Mouse (Mus musculus) bone marrow macrophage, adult 2 months (primary cell): ENCODE data around the gene Them4. TPM values are rescaled to one million over a fixed set of nuclear protein-coding genes. Genes with fewer than 3 reads are reported as not detected.

Source experiments
- H3K27ac ChIP-seq: 2 replicates; pipeline ENCODE4 v1.5.1; 2012; ENCODE audit warnings: low read depth, low read length; ENCODE audit not compliant: insufficient read depth
- H3K4me1 ChIP-seq: 2 replicates; pipeline ENCODE4 v1.6.1; 2012; ENCODE audit warnings: low read length; ENCODE audit not compliant: control insufficient read depth, insufficient read depth
- H3K4me3 ChIP-seq: 2 replicates; pipeline ENCODE4 v1.5.1; 2012; ENCODE audit warnings: mild to moderate bottlenecking, low read length, moderate library complexity; ENCODE audit not compliant: insufficient read depth
- CTCF ChIP-seq: IDR thresholded peaks from 2 replicates; pipeline ENCODE4 v1.5.1; 2012; ENCODE audit warnings: low read depth, mild to moderate bottlenecking, low read length, moderate library complexity
- POLR2A ChIP-seq: IDR thresholded peaks from 2 replicates; pipeline ENCODE4 v1.6.1; 2012; ENCODE audit warnings: mild to moderate bottlenecking, low read depth, low read length, borderline replicate concordance
- polyA plus RNA-seq: library from polyadenylated mRNA; stranded (reverse); fragments of >200 nt; gene quantifications from 2 replicates; pipeline ENCODE4 v1.2.4, GENCODE M21; 2012; ENCODE audit not compliant: missing spikeins, insufficient read depth, insufficient read length

Them4 gene
- polyA plus RNA-seq, 1 experiment, result 3.8 TPM

GRCm38 (mm10) chr3:94375146-94375545 lies 65.3 kb downstream of the Them4 start:
- H3K4me3 ChIP-seq, result no peak overlapping the region
- H3K4me1 ChIP-seq, result peaks cover 13% of the 10 kb centered on the region
- no peak overlapping the region for H3K27ac ChIP-seq
- no peak for TF ChIP-seq CTCF
- TF ChIP-seq POLR2A, result no peak

- TF ChIP-seq CTCF (no peak), POLR2A (no peak)
- H3K4me1 ChIP-seq, result peaks cover 13% of the 10 kb centered on the region
- H3K27ac ChIP-seq, result no peak overlapping the region
- no peak overlapping the region for H3K4me3 ChIP-seq
Measured at GRCm38 (mm10) chr3:94375861-94376260, 66.0 kb downstream of the Them4 start.

GRCm38 (mm10) chr3:94377028-94377923 lies 67.4 kb downstream of the Them4 start:
- Histone ChIP-seq H3K4me3 (no peak overlapping the region), H3K4me1 (peaks cover 13% of the 10 kb centered on the region), H3K27ac (no peak overlapping the region)
- no peak for TF ChIP-seq CTCF
- no peak for TF ChIP-seq POLR2A

GRCm38 (mm10) chr3:94379831-94380510 lies 70.1 kb downstream of the Them4 start:
- TF ChIP-seq CTCF (no peak), POLR2A (no peak)
- Histone ChIP-seq H3K4me1 (peaks cover 7% of the 10 kb centered on the region), H3K4me3 (no peak overlapping the region), H3K27ac (no peak overlapping the region)

Other genes with a start within 250 kb of the Them4 start
- gene Gm10697, start 237.4 kb upstream of the Them4 start, polyA plus RNA-seq, result not detected in 2 replicates
- not detected in 2 replicates for gene Gm10696, start 131.9 kb upstream of the Them4 start, polyA plus RNA-seq
- gene Gm5286, start 113.4 kb upstream of the Them4 start, polyA plus RNA-seq, result not detected in 2 replicates
- not detected in 2 replicates for gene Gm4778, start 46.1 kb upstream of the Them4 start, polyA plus RNA-seq
- gene Them5, start 32.0 kb downstream of the Them4 start, polyA plus RNA-seq, result not detected in 2 replicates
- gene C2cd4d, start 52.3 kb downstream of the Them4 start, polyA plus RNA-seq, result not detected in 2 replicates
- gene Rorc, start 62.7 kb downstream of the Them4 start, polyA plus RNA-seq, result not detected in 2 replicates
- gene Lingo4, start 88.4 kb downstream of the Them4 start, polyA plus RNA-seq, result not detected in 2 replicates
- gene Tdrkh, start 103.2 kb downstream of the Them4 start, polyA plus RNA-seq, result 15.7 and 17.7 TPM in 2 replicates
- gene Mrpl9, start 133.2 kb downstream of the Them4 start, polyA plus RNA-seq, result 33.4 and 34.0 TPM in 2 replicates
- gene Oaz3, start 133.8 kb downstream of the Them4 start, polyA plus RNA-seq, result 2.1 TPM in 1 of 2 replicates, not detected in the other
- gene Celf3, start 168.2 kb downstream of the Them4 start, polyA plus RNA-seq, result 0.59 TPM in 1 of 2 replicates, not detected in the other
- gene Riiad1, start 170.3 kb downstream of the Them4 start, polyA plus RNA-seq, result 9.0 and 9.5 TPM in 2 replicates